Mouse (Mus musculus) heart, adult 18-20 months (tissue): Measurements from ENCODE around the gene Camta1. TPM values are rescaled to one million over a fixed set of nuclear protein-coding genes. Genes with fewer than 3 reads are reported as not detected.

Source experiments
- DNase-seq, 2 experiments: peaks; one replicate each; pipeline ENCODE4 v3.0.0; 2021 to 2022; ENCODE audit warnings: mixed read lengths in 1 of 2
- total RNA-seq, 2 experiments: library from RNA; stranded (reverse); gene quantifications; 2 replicates each; pipeline ENCODE4 v1.2.3; 2021

Gene Camta1
- total RNA-seq, 2 experiments from 2014 or later = 207 to 208 TPM

- no peak for DNase-seq
Observed at GRCm38 (mm10) chr4:151152010-151152409, 709.7 kb downstream of the Camta1 start.

- DNase-seq = no peak
Observed at GRCm38 (mm10) chr4:151150842-151151241, 710.8 kb downstream of the Camta1 start.

- no peak for DNase-seq
Observed at GRCm38 (mm10) chr4:151150115-151150514, 711.6 kb downstream of the Camta1 start.

GRCm38 (mm10) chr4:151147541-151147940 lies 714.1 kb downstream of the Camta1 start:
- DNase-seq = no peak

GRCm38 (mm10) chr4:151144121-151144520 lies 717.6 kb downstream of the Camta1 start:
- DNase-seq = no peak

- DNase-seq = peak; percentile 90 to 100
Observed at GRCm38 (mm10) chr4:151141196-151141880, 720.3 kb downstream of the Camta1 start.

- DNase-seq = no peak
Observed at GRCm38 (mm10) chr4:151140368-151140982, 721.2 kb downstream of the Camta1 start.

GRCm38 (mm10) chr4:151139053-151139840 lies 722.4 kb downstream of the Camta1 start:
- peak; percentile 63 to 80 for DNase-seq

GRCm38 (mm10) chr4:151138586-151138985 lies 723.1 kb downstream of the Camta1 start:
- no peak for DNase-seq

- DNase-seq = no peak
Observed at GRCm38 (mm10) chr4:151138135-151138534, 723.5 kb downstream of the Camta1 start.

GRCm38 (mm10) chr4:151137701-151138100 lies 724.0 kb downstream of the Camta1 start:
- DNase-seq = no peak

GRCm38 (mm10) chr4:151135491-151135890 lies 726.2 kb downstream of the Camta1 start:
- DNase-seq = no peak

GRCm38 (mm10) chr4:151133760-151134159 lies 727.9 kb downstream of the Camta1 start:
- DNase-seq = no peak

- peak; percentile 42 to 55 for DNase-seq
Observed at GRCm38 (mm10) chr4:151132493-151132892, 729.2 kb downstream of the Camta1 start.

- peak in 1 of 2 experiments; percentile 22 for DNase-seq
Observed at GRCm38 (mm10) chr4:151130756-151131490, 730.8 kb downstream of the Camta1 start.

GRCm38 (mm10) chr4:151129725-151130557 lies 731.7 kb downstream of the Camta1 start:
- DNase-seq = peak; percentile 60 to 64

- peak; percentile 56 to 70 for DNase-seq
Observed at GRCm38 (mm10) chr4:151128641-151129541, 732.8 kb downstream of the Camta1 start.

- no peak for DNase-seq
Observed at GRCm38 (mm10) chr4:151127636-151128548, 733.8 kb downstream of the Camta1 start.

- no peak for DNase-seq
Observed at GRCm38 (mm10) chr4:151118883-151119282, 742.8 kb downstream of the Camta1 start.
